Mouse (Mus musculus) liver, embryonic 14.5 days (tissue): ENCODE results near the gene Dok1.

Experiments used
- CTCF ChIP-seq: IDR thresholded peaks from 2 replicates; pipeline ENCODE4 v1.5.1; 2016; ENCODE audit warnings: antibody characterized with exemption, low read depth, control low read depth
- EP300 ChIP-seq: IDR thresholded peaks from 2 replicates; pipeline ENCODE4 v1.6.1; 2016; ENCODE audit warnings: antibody characterized with exemption, low read depth

DNA sequence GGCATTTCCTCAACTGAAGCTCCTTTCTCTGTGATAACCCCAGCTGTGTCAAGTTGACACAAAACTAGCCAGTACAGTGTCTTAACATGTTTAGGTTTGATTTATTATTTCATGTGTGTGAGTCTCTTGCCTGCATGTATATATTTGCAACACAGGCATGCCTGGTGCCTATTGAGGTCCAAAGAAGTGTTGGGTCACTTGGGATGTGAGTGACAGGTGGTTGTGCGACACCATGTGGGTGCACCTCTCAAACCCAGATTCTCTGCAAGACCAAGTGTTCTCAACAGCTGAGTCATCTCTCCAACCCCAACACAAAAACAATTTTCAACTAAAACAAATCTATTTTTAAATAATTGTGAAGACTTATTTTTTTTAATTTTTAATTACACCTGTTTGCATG, 30.2 kb downstream of the Dok1 start:
- no peak for TF ChIP-seq CTCF
- TF ChIP-seq EP300, result no peak
